Mouse (Mus musculus): ENCODE data around the gene Plch2. TPM values are rescaled to one million over a fixed set of nuclear protein-coding genes. Genes with fewer than 3 reads are reported as not detected.

The Plch2 gene
- polyA plus RNA-seq, 1 experiment from 2014 or later, result 5.2 TPM

DNA sequence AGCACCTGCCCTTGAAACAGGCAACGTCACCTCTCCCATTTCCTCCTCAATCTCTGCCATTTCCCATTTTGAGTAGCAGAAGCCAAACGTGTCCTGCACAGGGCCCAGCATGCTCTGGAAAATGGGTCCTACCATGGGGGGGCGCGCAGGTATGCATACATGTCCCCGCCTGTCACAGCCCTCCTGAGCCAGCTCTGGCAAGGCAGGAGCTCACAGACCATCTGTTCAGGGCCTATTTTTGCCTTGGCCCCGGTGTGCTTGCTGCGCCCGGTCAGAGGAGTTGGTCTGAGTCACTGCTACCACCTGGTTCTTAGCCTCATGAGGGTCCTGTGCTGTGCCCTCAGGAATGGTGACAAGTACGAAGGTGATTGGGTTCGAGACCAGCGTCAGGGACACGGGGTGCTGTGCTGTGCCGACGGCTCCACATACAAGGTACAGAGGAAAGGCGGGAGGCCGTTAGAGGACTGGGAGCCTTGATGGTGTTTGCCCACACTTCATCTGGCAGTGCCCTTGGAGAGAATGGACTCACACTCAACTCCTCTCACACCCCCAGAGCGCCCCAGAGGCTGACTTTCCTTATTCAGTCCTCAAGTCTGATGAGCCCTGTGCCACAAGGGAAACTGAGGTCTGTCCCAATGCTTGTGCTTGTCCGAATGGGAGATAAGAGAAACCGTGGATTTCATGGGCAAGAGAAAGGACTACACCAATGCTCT lies 36.3 kb upstream of the Plch2 start:
- DNase-seq (no peak), ATAC-seq (ENCODE audit: insufficient read depth) (no peak)
- Histone ChIP-seq H3K27ac (ENCODE audit: low read depth) (no peak overlapping the region), H3K4me1 (ENCODE audit: insufficient read depth) (no peaks in the 10 kb centered on the region), H3K36me3 (ENCODE audit: insufficient read depth) (0 out of 2 replicates have a peak, but pooled peaks cover 4% of the 10 kb centered on the region), H3K9ac (no peak overlapping the region), H3K4me3 (ENCODE audit: low read depth, low read length) (no peak overlapping the region), H3K9me3 (ENCODE audit: low read depth, low read length) (no peaks in the 10 kb centered on the region), H3K4me2 (no peak overlapping the region), H3K27me3 (ENCODE audit: insufficient read depth, low read length) (no peaks in the 10 kb centered on the region)
- no peak for TF ChIP-seq CTCF (IDR thresholded peaks at IDR 0.05; ENCODE audit: low read depth)
- 87% methylated on average over 19 of the region's 19 CpGs for WGBS

DNA sequence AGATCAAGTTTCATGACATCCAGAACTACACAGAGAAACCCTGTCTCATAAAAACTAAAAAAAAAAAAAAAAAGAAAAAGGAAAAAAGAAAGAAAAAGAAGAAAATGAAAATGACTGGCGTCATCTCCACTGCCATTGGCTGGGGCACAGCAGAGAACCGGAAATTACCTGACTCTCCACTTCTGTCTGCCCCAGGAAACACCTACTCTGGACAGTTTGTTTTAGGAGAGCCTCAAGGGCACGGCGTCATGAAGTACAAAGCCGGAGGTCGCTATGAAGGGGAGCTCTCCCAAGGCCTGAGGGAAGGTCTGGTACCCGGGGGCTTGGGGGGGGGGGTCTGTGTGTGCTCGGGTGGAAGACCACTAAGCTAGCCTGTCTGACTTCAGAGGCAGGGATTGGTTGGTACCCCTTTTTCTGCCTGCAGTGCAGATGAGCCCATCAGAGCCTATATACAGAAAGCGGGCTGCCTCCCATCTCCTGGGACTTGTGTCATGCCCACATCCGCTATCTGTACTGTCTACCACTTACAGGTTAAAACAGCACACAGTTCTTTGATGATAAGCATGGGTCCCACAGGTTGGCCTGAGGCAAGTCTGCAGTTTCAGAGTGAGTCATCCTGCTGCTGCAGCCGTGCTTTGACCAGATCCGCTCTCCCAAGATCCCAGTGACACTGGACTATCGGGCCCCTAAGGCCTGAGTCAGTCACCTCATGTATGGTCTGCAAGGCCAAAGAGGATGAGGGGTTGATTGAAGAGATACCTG lies 34.3 kb upstream of the Plch2 start:
- peaks cover 5% of the 10 kb centered on the region; the same call in 1 of the 2 replicates for H3K4me1 ChIP-seq (ENCODE audit: insufficient read depth)
- ATAC-seq (ENCODE audit: insufficient read depth), result no peak
- no peak overlapping the region for H3K4me2 ChIP-seq
- TF ChIP-seq CTCF (IDR thresholded peaks at IDR 0.05; ENCODE audit: low read depth), result no peak
- no peaks in the 10 kb centered on the region for H3K9me3 ChIP-seq (ENCODE audit: low read depth, low read length)
- no peak overlapping the region for H3K9ac ChIP-seq
- H3K27me3 ChIP-seq (ENCODE audit: insufficient read depth, low read length), result no peaks in the 10 kb centered on the region
- H3K36me3 ChIP-seq (ENCODE audit: insufficient read depth), result 0 out of 2 replicates have a peak, but pooled peaks cover 4% of the 10 kb centered on the region
- no peak overlapping the region for H3K27ac ChIP-seq (ENCODE audit: low read depth)
- no peak for DNase-seq
- 89% methylated on average over 13 of the region's 13 CpGs for WGBS
- no peak overlapping the region for H3K4me3 ChIP-seq (ENCODE audit: low read depth, low read length)

DNA sequence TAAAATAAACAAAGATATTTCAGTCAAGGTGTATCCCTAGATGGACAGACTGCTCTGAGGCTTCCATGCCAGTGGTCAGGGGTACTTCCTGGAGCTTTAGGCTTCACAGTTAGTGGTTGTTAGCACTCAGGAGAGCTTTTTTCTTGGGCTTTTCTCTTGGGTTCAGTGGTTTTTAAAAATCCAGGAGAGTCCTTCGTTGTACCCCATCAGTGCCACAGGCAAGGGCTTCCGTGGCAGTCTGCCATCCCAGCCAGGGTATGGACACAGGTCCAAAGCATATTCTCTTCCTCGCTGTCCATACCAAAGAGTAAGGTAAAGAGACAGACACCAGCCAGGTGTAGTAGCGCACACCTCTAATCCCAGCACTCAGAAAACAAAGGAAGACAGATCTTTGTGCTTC lies 33.6 kb upstream of the Plch2 start:
- Histone ChIP-seq H3K27me3 (ENCODE audit: insufficient read depth, low read length) (no peaks in the 10 kb centered on the region), H3K4me2 (no peak overlapping the region), H3K27ac (ENCODE audit: low read depth) (no peak overlapping the region), H3K4me3 (ENCODE audit: low read depth, low read length) (no peak overlapping the region), H3K9me3 (ENCODE audit: low read depth, low read length) (no peaks in the 10 kb centered on the region), H3K4me1 (ENCODE audit: insufficient read depth) (peaks cover 9% of the 10 kb centered on the region), H3K9ac (no peak overlapping the region), H3K36me3 (ENCODE audit: insufficient read depth) (0 out of 2 replicates have a peak, but pooled peaks cover 4% of the 10 kb centered on the region)
- no peak for TF ChIP-seq CTCF (IDR thresholded peaks at IDR 0.05; ENCODE audit: low read depth)
- no peak for ATAC-seq (ENCODE audit: insufficient read depth)
- 91% methylated on average over 4 of the region's 4 CpGs for WGBS
- DNase-seq, result no peak

DNA sequence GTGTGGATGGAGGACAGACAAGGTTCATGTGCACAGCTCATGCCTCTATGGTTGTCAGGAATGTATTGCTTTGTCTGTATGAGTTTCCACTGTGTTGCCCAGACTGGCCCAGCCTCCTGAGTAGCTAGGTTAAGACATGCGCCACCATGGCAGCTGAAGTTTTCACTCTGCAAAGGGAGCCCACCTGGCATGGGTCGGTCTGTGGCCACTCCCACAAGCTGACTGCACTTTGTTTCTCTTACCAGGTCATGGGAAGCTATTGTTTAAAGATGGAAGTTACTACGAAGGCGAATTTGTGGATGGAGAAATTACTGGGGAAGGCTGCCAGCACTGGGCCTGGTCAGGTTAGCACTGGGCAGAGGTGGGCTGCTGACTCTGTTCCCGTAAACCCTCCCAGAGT lies 32.7 kb upstream of the Plch2 start:
- no peak for TF ChIP-seq CTCF (IDR thresholded peaks at IDR 0.05; ENCODE audit: low read depth)
- DNase-seq, result no peak
- no peak overlapping the region for H3K4me2 ChIP-seq
- H3K9me3 ChIP-seq (ENCODE audit: low read depth, low read length), result no peaks in the 10 kb centered on the region
- peaks cover 15% of the 10 kb centered on the region for H3K4me1 ChIP-seq (ENCODE audit: insufficient read depth)
- 84% methylated on average over 5 of the region's 5 CpGs for WGBS
- no peaks in the 10 kb centered on the region for H3K27me3 ChIP-seq (ENCODE audit: insufficient read depth, low read length)
- ATAC-seq (ENCODE audit: insufficient read depth), result no peak
- no peak overlapping the region for H3K4me3 ChIP-seq (ENCODE audit: low read depth, low read length)
- 0 out of 2 replicates have a peak, but pooled peaks cover 4% of the 10 kb centered on the region for H3K36me3 ChIP-seq (ENCODE audit: insufficient read depth)
- no peak overlapping the region for H3K27ac ChIP-seq (ENCODE audit: low read depth)
- H3K9ac ChIP-seq, result no peak overlapping the region

DNA sequence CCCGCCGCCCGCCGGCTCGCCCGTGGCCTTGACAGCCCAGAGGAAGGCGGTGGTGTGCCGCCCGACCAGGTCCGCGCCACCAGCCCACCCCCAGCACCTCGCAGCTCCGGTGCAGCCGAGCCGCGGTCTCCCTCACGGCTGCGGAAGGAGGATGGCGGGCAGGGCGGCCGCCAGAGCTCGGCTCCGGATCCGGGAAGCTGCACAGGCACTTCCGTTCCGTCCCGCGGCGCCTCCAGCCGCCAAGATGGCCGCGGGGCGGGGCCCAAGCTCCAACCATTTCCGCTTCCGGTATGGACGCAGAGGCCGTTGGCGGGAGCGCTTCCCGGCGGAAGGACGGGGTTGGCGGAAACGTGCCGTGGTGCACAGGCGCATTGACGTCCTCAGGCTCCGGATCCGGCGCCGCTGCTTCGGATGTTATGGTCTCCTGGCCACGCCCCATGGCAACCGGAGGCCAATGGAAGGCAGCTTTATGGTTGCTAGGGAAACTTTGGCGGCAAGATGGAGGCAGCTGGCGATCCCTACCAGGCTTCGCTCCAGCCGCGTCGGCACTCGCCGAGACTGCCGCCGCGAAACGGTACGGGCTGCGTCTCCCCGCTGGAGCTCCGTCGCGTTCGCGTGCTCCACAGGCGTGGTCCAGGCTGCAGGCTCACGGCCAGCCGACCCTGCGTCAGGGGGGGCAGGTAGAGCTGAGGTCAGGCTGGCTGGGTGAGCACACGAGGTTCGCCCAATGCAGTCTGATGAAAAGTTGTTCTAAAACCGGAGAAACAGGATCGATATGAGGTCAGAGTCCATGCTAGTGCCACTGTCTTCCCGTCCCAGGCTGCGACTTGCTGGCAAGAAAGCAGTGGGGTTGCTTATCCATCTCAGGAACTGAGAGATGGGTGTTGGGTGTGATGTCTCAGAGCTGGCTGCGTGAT lies 29.8 kb upstream of the Plch2 start, which contains the start of the genes Rer1 and Morn1:
Rer1 (minus strand) TSS at position 275 of the 917 bp plus-strand sequence.
Morn1 (plus strand) TSS at position 470 of the 917 bp plus-strand sequence.
- ATAC-seq (ENCODE audit: insufficient read depth), result peak; percentile 97
- WGBS, result under 1% methylated on average over 85 of the region's 85 CpGs
- no peak for TF ChIP-seq CTCF (IDR thresholded peaks at IDR 0.05; ENCODE audit: low read depth)

DNA sequence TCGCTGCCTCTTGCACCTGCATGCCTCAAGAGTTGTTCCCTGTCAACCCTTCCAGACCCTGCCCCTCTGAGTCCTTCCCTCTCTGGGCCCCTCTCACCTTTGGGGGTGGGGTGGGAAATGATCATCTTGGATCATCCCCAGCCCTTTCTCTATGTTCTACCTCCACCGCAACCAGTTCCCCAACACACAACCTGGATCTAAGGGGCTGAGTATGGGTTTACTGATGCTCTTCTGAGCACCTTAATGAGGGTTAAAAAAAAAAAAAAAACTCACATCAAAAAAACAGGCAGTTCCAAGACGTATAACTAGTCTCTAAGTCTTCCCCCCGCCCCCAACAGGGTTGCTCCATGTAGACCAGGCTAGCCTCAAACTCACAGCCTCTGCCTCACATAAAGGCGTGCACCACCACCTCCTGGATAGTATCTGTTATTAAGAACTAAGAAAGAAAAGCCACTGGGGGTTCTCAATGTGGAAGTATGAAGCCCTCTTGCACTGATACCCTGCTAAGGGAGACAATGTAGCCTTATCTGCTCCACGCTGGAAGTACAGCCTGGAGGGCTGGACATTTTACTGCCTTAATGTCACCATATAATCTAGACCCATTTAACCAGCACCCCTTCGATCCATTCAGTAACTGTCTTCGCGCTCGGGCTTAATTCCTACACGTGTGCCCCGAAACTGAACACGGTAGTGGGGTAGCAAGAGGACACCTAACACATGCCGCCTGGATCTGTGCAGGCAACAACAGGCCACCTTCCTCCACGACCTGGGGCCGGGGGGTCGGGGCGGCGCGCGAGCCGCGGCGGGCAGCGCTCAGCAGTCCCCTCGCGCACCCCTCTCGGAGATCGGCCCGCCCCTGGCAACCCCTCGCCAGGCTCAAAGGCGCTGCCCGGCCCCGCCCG lies 28.9 kb upstream of the Plch2 start:
- peak overlapping the region; percentile 91 for H3K4me3 ChIP-seq (ENCODE audit: low read depth, low read length)
- DNase-seq, result no peak
- no peaks in the 10 kb centered on the region for H3K27me3 ChIP-seq (ENCODE audit: insufficient read depth, low read length)
- no peak for TF ChIP-seq CTCF (IDR thresholded peaks at IDR 0.05; ENCODE audit: low read depth)
- peaks cover 15% of the 10 kb centered on the region for H3K4me1 ChIP-seq (ENCODE audit: insufficient read depth)
- H3K9ac ChIP-seq, result peak overlapping the region; percentile 85
- peak overlapping the region; percentile 90 for H3K27ac ChIP-seq (ENCODE audit: low read depth)
- H3K4me2 ChIP-seq, result peak overlapping the region; percentile 89
- no peak for ATAC-seq (ENCODE audit: insufficient read depth)
- WGBS, result 4% methylated on average over 35 of the region's 35 CpGs
- H3K36me3 ChIP-seq (ENCODE audit: insufficient read depth), result peaks cover 31% of the 10 kb centered on the region
- no peaks in the 10 kb centered on the region for H3K9me3 ChIP-seq (ENCODE audit: low read depth, low read length)

More for the DNA sequence above, 29.8 kb upstream of the Plch2 start, which contains the start of the genes Rer1 and Morn1:
- H3K27me3 ChIP-seq (ENCODE audit: insufficient read depth, low read length), result no peaks in the 10 kb centered on the region
- peaks cover 15% of the 10 kb centered on the region for H3K4me1 ChIP-seq (ENCODE audit: insufficient read depth)
- H3K9ac ChIP-seq, result peak within 1 kb of the TSS; percentile 85
- peaks cover 27% of the 10 kb centered on the region for H3K36me3 ChIP-seq (ENCODE audit: insufficient read depth)
- peak within 1 kb of the TSS; percentile 90 for H3K27ac ChIP-seq (ENCODE audit: low read depth)
- DNase-seq, result peak; percentile 100
- H3K4me2 ChIP-seq, result peak within 1 kb of the TSS; percentile 98
- peak within 1 kb of the TSS; percentile 91 for H3K4me3 ChIP-seq (ENCODE audit: low read depth, low read length)
- H3K9me3 ChIP-seq (ENCODE audit: low read depth, low read length), result no peaks in the 10 kb centered on the region

All from lung, embryonic 14.5 days (tissue).